In the genomic region with DNA sequence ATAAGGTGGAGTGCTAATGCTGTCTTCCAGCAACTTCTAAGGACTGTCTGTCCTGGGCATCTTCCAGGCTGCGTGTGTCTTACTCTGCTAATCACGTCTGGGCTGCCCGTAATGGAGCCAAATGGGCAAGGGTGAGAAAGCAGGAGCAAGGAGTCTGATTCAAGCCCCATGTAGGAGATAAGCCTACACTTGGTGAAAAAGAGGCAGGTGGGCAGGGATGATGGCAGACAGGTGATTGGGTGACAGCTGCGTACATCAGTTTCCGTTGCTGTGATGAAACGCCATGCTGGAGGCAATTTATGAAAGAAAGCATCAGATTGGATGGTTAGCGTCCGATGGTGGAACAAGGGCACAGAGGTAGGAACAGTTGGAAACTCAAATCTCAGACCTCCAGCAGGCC, we compare ENCODE assay signal across 24 mouse cellular contexts. TPM values are rescaled to one million over a fixed set of nuclear protein-coding genes. Genes with fewer than 3 reads are reported as not detected.
DNase-seq lines count a peak whose midpoint lies in the region; ATAC-seq and TF ChIP-seq lines count a peak whose summit lies in the region.
"Had no signal": no experiment of that assay in that cellular context is flagged by ENCODE, and none has a peak within 500 bp of the region (broad histone marks: within the 10 kb centered on the region; RNA-seq: fewer than 3 reads in every experiment).

No protein-coding gene starts in this region.

- H3K27ac ChIP-seq in midbrain, embryonic 11.5 days (ENCODE audit: low read depth, low read length), result no peak overlapping the region
- no peak overlapping the region for H3K27ac ChIP-seq in midbrain, postnatal 0 days (ENCODE audit: low read depth, low read length)
- H3K27ac ChIP-seq in liver, embryonic 13.5 days, result peak overlapping the region; percentile 100
- peak overlapping the region; percentile 96 for H3K27ac ChIP-seq in liver, postnatal 0 days (ENCODE audit: low read depth)
- H3K27ac ChIP-seq in hindbrain, postnatal 0 days, result no peak overlapping the region
- H3K27ac ChIP-seq: embryonic facial prominence, embryonic 13.5 days; forebrain, embryonic 10.5 days; heart, adult 2 months; heart, embryonic 15.5 days; hindbrain, embryonic 10.5 days; hindbrain, embryonic 14.5 days had no signal

- H3K4me3 ChIP-seq in erythroblast, embryonic 14.5 days (replicated peaks), result peak overlapping the region; percentile 79
- H3K4me3 ChIP-seq in midbrain, embryonic 11.5 days (ENCODE audit: low read depth, low read length), result no peak overlapping the region
- no peak overlapping the region for H3K4me3 ChIP-seq in midbrain, postnatal 0 days (ENCODE audit: low read depth, low read length)
- H3K4me3 ChIP-seq in liver, embryonic 13.5 days (replicated peaks), result peak overlapping the region; percentile 84
- peak overlapping the region; percentile 61 for H3K4me3 ChIP-seq in liver, postnatal 0 days (ENCODE audit: low read depth, low read length)
- H3K4me3 ChIP-seq in hindbrain, postnatal 0 days (ENCODE audit: low read length), result no peak overlapping the region
- H3K4me3 ChIP-seq: embryonic facial prominence, embryonic 13.5 days; forebrain, embryonic 10.5 days; heart, adult 2 months; heart, embryonic 15.5 days; hindbrain, embryonic 10.5 days had no signal

- H3K4me1 ChIP-seq in erythroblast, embryonic 14.5 days (ENCODE audit: control insufficient read depth), result peaks cover 73% of the 10 kb centered on the region
- no peaks in the 10 kb centered on the region for H3K4me1 ChIP-seq in midbrain, embryonic 11.5 days (ENCODE audit: control insufficient read depth, insufficient read depth, low read length)
- no peaks in the 10 kb centered on the region for H3K4me1 ChIP-seq in midbrain, postnatal 0 days (ENCODE audit: insufficient read depth, low read length)
- peaks cover 71% of the 10 kb centered on the region for H3K4me1 ChIP-seq in liver, embryonic 13.5 days (replicated peaks)
- peaks cover 24% of the 10 kb centered on the region for H3K4me1 ChIP-seq in liver, postnatal 0 days (ENCODE audit: insufficient read depth)
- H3K4me1 ChIP-seq in hindbrain, postnatal 0 days (ENCODE audit: insufficient read depth, low read length), result no peaks in the 10 kb centered on the region

- 93% methylated on average over 8 of the region's 8 CpGs for WGBS in midbrain, embryonic 11.5 days
- WGBS in midbrain, postnatal 0 days, result 92% methylated on average over 8 of the region's 8 CpGs
- WGBS in liver, embryonic 13.5 days (ENCODE audit: insufficient replicate concordance), result 76% methylated on average over 8 of the region's 8 CpGs
- 86% methylated on average over 8 of the region's 8 CpGs for WGBS in liver, postnatal 0 days (ENCODE audit: insufficient replicate concordance)
- 91% methylated on average over 8 of the region's 8 CpGs for WGBS in hindbrain, postnatal 0 days

- DNase-seq in midbrain, embryonic 11.5 days (ENCODE audit: low spot score, missing footprints), result peak; percentile 47
- DNase-seq in midbrain, postnatal 0 days (ENCODE audit: low spot score), result no peak
- no peak for DNase-seq in liver, embryonic 13.5 days
- peak; percentile 13 for DNase-seq in liver, postnatal 0 days
- DNase-seq in adrenal gland, postnatal 25 days, result no peak
- no peak for DNase-seq in hindbrain, postnatal 0 days (ENCODE audit: low spot score)
- DNase-seq: adrenal gland, adult 8-10 months; B cell, adult 2 months; cerebellum, adult 18-20 months; cerebellum, adult 9-11 months; cerebellum, postnatal 36 days; gastrocnemius, postnatal 10 days; heart, adult 2 months; heart, postnatal 14 days had no signal

- no peak for ATAC-seq in erythroblast, adult 5-6 weeks (replicated peaks; ENCODE audit: low FRiP score, poor library complexity, severe bottlenecking)
- ATAC-seq in midbrain, embryonic 11.5 days (ENCODE audit: low FRiP score), result no peak
- ATAC-seq in midbrain, postnatal 0 days (ENCODE audit: low FRiP score), result no peak
- ATAC-seq in liver, embryonic 13.5 days (ENCODE audit: low read depth), result no peak
- ATAC-seq in liver, postnatal 0 days, result no peak
- ATAC-seq in hindbrain, postnatal 0 days, result no peak
- ATAC-seq: CD4-positive, CD25-positive, alpha-beta regulatory T cell, adult 4 months; forebrain, embryonic 14.5 days had no signal

- H3K36me3 ChIP-seq in erythroblast, embryonic 14.5 days (ENCODE audit: control insufficient read depth), result peaks cover 84% of the 10 kb centered on the region
- H3K36me3 ChIP-seq in midbrain, embryonic 11.5 days (ENCODE audit: control insufficient read depth, insufficient read depth, low read length), result no peaks in the 10 kb centered on the region
- no peaks in the 10 kb centered on the region for H3K36me3 ChIP-seq in midbrain, postnatal 0 days (ENCODE audit: insufficient read depth, low read length)
- peaks cover 42% of the 10 kb centered on the region for H3K36me3 ChIP-seq in liver, embryonic 13.5 days
- H3K36me3 ChIP-seq in liver, postnatal 0 days (replicated peaks; ENCODE audit: insufficient read depth, low read length), result peaks cover 9% of the 10 kb centered on the region; the same call in 1 of the 2 replicates
- H3K36me3 ChIP-seq in hindbrain, postnatal 0 days (ENCODE audit: insufficient read depth, low read length), result no peaks in the 10 kb centered on the region
- H3K36me3 ChIP-seq: embryonic facial prominence, embryonic 13.5 days; forebrain, embryonic 10.5 days; heart, embryonic 15.5 days; hindbrain, embryonic 10.5 days had no signal

- no peak for TF ChIP-seq CTCF in midbrain, postnatal 0 days (IDR thresholded peaks at IDR 0.05)
- TF ChIP-seq CTCF in liver, postnatal 0 days (IDR thresholded peaks at IDR 0.05; ENCODE audit: low read depth), result no peak
- no peak for TF ChIP-seq CTCF in hindbrain, postnatal 0 days (IDR thresholded peaks at IDR 0.05; ENCODE audit: low read depth)

- H3K27me3 ChIP-seq in erythroblast, embryonic 14.5 days (ENCODE audit: control insufficient read depth), result no peaks in the 10 kb centered on the region; the same call in 1 of the 2 replicates
- H3K27me3 ChIP-seq in midbrain, embryonic 11.5 days (ENCODE audit: control insufficient read depth, insufficient read depth, low read length), result peaks cover 11% of the 10 kb centered on the region
- H3K27me3 ChIP-seq in midbrain, postnatal 0 days (ENCODE audit: insufficient read depth, low read length), result peaks cover 8% of the 10 kb centered on the region; the same call in 1 of the 2 replicates
- H3K27me3 ChIP-seq in liver, embryonic 13.5 days, result 0 out of 2 replicates have a peak, but pooled peaks cover 4% of the 10 kb centered on the region
- peaks cover 4% of the 10 kb centered on the region for H3K27me3 ChIP-seq in liver, postnatal 0 days (ENCODE audit: insufficient read depth, low read length)
- H3K27me3 ChIP-seq in hindbrain, postnatal 0 days (ENCODE audit: insufficient read depth, low read length), result peaks cover 6% of the 10 kb centered on the region; the same call in 1 of the 2 replicates

- H3K9me3 ChIP-seq in erythroblast, embryonic 14.5 days (ENCODE audit: control insufficient read depth, low read length), result no peaks in the 10 kb centered on the region
- no peaks in the 10 kb centered on the region for H3K9me3 ChIP-seq in midbrain, embryonic 11.5 days (ENCODE audit: control insufficient read depth, low read length)
- no peaks in the 10 kb centered on the region for H3K9me3 ChIP-seq in midbrain, postnatal 0 days (ENCODE audit: low read length)
- H3K9me3 ChIP-seq in liver, embryonic 13.5 days (replicated peaks), result no peaks in the 10 kb centered on the region
- H3K9me3 ChIP-seq in liver, postnatal 0 days (ENCODE audit: low read length), result no peaks in the 10 kb centered on the region
- H3K9me3 ChIP-seq in hindbrain, postnatal 0 days (ENCODE audit: low read length), result no peaks in the 10 kb centered on the region
- H3K9me3 ChIP-seq: embryonic facial prominence, embryonic 13.5 days; forebrain, embryonic 10.5 days; G1E; heart, embryonic 15.5 days; hindbrain, embryonic 10.5 days had no signal

- no peak overlapping the region for H3K4me2 ChIP-seq in midbrain, embryonic 11.5 days
- H3K4me2 ChIP-seq in midbrain, postnatal 0 days (ENCODE audit: low read depth, low read length, poor library complexity, severe bottlenecking), result no peak overlapping the region
- H3K4me2 ChIP-seq in liver, embryonic 13.5 days, result peak overlapping the region; percentile 92
- peak overlapping the region; percentile 76 for H3K4me2 ChIP-seq in liver, postnatal 0 days (ENCODE audit: low read depth, low read length)
- no peak overlapping the region for H3K4me2 ChIP-seq in hindbrain, postnatal 0 days (ENCODE audit: low read depth, low read length)
- H3K4me2 ChIP-seq: embryonic facial prominence, embryonic 13.5 days; heart, embryonic 15.5 days; hindbrain, embryonic 14.5 days had no signal

- H3K9ac ChIP-seq in midbrain, embryonic 11.5 days (ENCODE audit: low read length), result no peak overlapping the region
- no peak overlapping the region for H3K9ac ChIP-seq in midbrain, postnatal 0 days (replicated peaks; ENCODE audit: low read length, poor library complexity, severe bottlenecking)
- peak overlapping the region; percentile 98 for H3K9ac ChIP-seq in liver, embryonic 13.5 days
- 0 out of 2 replicates have a peak overlapping the region, but pooled peaks have one; percentile 26 for H3K9ac ChIP-seq in liver, postnatal 0 days (replicated peaks)
- no peak overlapping the region for H3K9ac ChIP-seq in hindbrain, postnatal 0 days (replicated peaks; ENCODE audit: low read length)
- H3K9ac ChIP-seq: embryonic facial prominence, embryonic 13.5 days; heart, embryonic 15.5 days; hindbrain, embryonic 14.5 days had no signal

- TF ChIP-seq EP300 in liver, postnatal 0 days (IDR thresholded peaks at IDR 0.05; ENCODE audit: low read depth), result no peak

RNA-seq across cellular contexts. Expression of gene Rhd, which starts 2.9 kb away (rescaled TPM):
- polyA plus RNA-seq in erythroblast, embryonic 14.5 days (2012), result 54.9 and 73.6 TPM in 2 replicates
- 408 and 436 TPM in 2 replicates for total RNA-seq in erythroblast, adult 5-6 weeks (2015; ENCODE audit: low replicate concordance)
- total RNA-seq in erythroblast, adult 5-6 weeks (2017; ENCODE audit: low replicate concordance), result 820 and 839 TPM in 2 replicates
- polyA plus RNA-seq in midbrain, embryonic 11.5 days (2014; fragmentation: Nextera tagmentation; extraction: Ambion mirVana), result 19.2 and 21.3 TPM in 2 replicates
- total RNA-seq in midbrain, postnatal 0 days (2014; rRNA removed), result 1.4 and 1.5 TPM in 2 replicates
- polyA plus RNA-seq in midbrain, postnatal 0 days (2015; fragmentation: Nextera tagmentation; extraction: Ambion mirVana), result 0.98 and 1.5 TPM in 2 replicates
- polyA plus RNA-seq in liver, embryonic 13.5 days (2015; fragmentation: Nextera tagmentation; extraction: Ambion mirVana), result 545 and 561 TPM in 2 replicates
- polyA plus RNA-seq in liver, postnatal 0 days (2015; fragmentation: Nextera tagmentation; extraction: Ambion mirVana), result 207 and 214 TPM in 2 replicates
- 0.33 TPM in 1 of 2 replicates, not detected in the other for total RNA-seq in adrenal gland, postnatal 25 days (2021)
- total RNA-seq in hindbrain, postnatal 0 days (2014; rRNA removed), result 0.29 and 2.1 TPM in 2 replicates
- 1.1 TPM in 2 replicates for polyA plus RNA-seq in hindbrain, postnatal 0 days (2015; fragmentation: Nextera tagmentation; extraction: Ambion mirVana)

RNA-seq across cellular contexts. Expression of gene Maco1, which starts 14.1 kb away (rescaled TPM):
- 1.4 and 1.5 TPM in 2 replicates for polyA plus RNA-seq in erythroblast, embryonic 14.5 days (2012)
- 13.0 and 19.4 TPM in 2 replicates for total RNA-seq in erythroblast, adult 5-6 weeks (2015; ENCODE audit: low replicate concordance)
- 36.0 and 39.9 TPM in 2 replicates for total RNA-seq in erythroblast, adult 5-6 weeks (2017; ENCODE audit: low replicate concordance)
- polyA plus RNA-seq in midbrain, embryonic 11.5 days (2014; fragmentation: Nextera tagmentation; extraction: Ambion mirVana), result 45.6 and 51.7 TPM in 2 replicates
- 62.8 and 82.4 TPM in 2 replicates for total RNA-seq in midbrain, postnatal 0 days (2014; rRNA removed)
- 69.1 and 79.1 TPM in 2 replicates for polyA plus RNA-seq in midbrain, postnatal 0 days (2015; fragmentation: Nextera tagmentation; extraction: Ambion mirVana)
- 19.0 and 23.3 TPM in 2 replicates for polyA plus RNA-seq in liver, embryonic 13.5 days (2015; fragmentation: Nextera tagmentation; extraction: Ambion mirVana)
- polyA plus RNA-seq in liver, postnatal 0 days (2015; fragmentation: Nextera tagmentation; extraction: Ambion mirVana), result 13.6 and 14.6 TPM in 2 replicates
- total RNA-seq in adrenal gland, postnatal 25 days (2021), result 39.2 and 40.0 TPM in 2 replicates
- 43.6 and 45.5 TPM in 2 replicates for total RNA-seq in hindbrain, postnatal 0 days (2014; rRNA removed)
- polyA plus RNA-seq in hindbrain, postnatal 0 days (2015; fragmentation: Nextera tagmentation; extraction: Ambion mirVana), result 68.9 and 70.3 TPM in 2 replicates

RNA-seq across cellular contexts. Expression of gene Tmem50a, which starts 47.6 kb away (rescaled TPM):
- 1.0 and 1.2 TPM in 2 replicates for polyA plus RNA-seq in erythroblast, embryonic 14.5 days (2012)
- total RNA-seq in erythroblast, adult 5-6 weeks (2015; ENCODE audit: low replicate concordance), result 150 and 151 TPM in 2 replicates
- total RNA-seq in erythroblast, adult 5-6 weeks (2017; ENCODE audit: low replicate concordance), result 200 and 208 TPM in 2 replicates
- 156 TPM in 2 replicates for polyA plus RNA-seq in midbrain, embryonic 11.5 days (2014; fragmentation: Nextera tagmentation; extraction: Ambion mirVana)
- 165 and 206 TPM in 2 replicates for total RNA-seq in midbrain, postnatal 0 days (2014; rRNA removed)
- polyA plus RNA-seq in midbrain, postnatal 0 days (2015; fragmentation: Nextera tagmentation; extraction: Ambion mirVana), result 251 and 262 TPM in 2 replicates
- 83.1 and 92.7 TPM in 2 replicates for polyA plus RNA-seq in liver, embryonic 13.5 days (2015; fragmentation: Nextera tagmentation; extraction: Ambion mirVana)
- 87.6 and 88.5 TPM in 2 replicates for polyA plus RNA-seq in liver, postnatal 0 days (2015; fragmentation: Nextera tagmentation; extraction: Ambion mirVana)
- 337 and 444 TPM in 2 replicates for total RNA-seq in adrenal gland, postnatal 25 days (2021)
- total RNA-seq in hindbrain, postnatal 0 days (2014; rRNA removed), result 149 and 166 TPM in 2 replicates
- polyA plus RNA-seq in hindbrain, postnatal 0 days (2015; fragmentation: Nextera tagmentation; extraction: Ambion mirVana), result 231 and 239 TPM in 2 replicates

RNA-seq across cellular contexts. Expression of gene Rsrp1, which starts 56.2 kb away (rescaled TPM):
- 62.6 and 71.3 TPM in 2 replicates for polyA plus RNA-seq in erythroblast, embryonic 14.5 days (2012)
- 2,585 and 2,588 TPM in 2 replicates for total RNA-seq in erythroblast, adult 5-6 weeks (2015; ENCODE audit: low replicate concordance)
- 1,104 and 1,368 TPM in 2 replicates for total RNA-seq in erythroblast, adult 5-6 weeks (2017; ENCODE audit: low replicate concordance)
- 352 and 403 TPM in 2 replicates for polyA plus RNA-seq in midbrain, embryonic 11.5 days (2014; fragmentation: Nextera tagmentation; extraction: Ambion mirVana)
- total RNA-seq in midbrain, postnatal 0 days (2014; rRNA removed), result 109 and 115 TPM in 2 replicates
- 319 and 323 TPM in 2 replicates for polyA plus RNA-seq in midbrain, postnatal 0 days (2015; fragmentation: Nextera tagmentation; extraction: Ambion mirVana)
- polyA plus RNA-seq in liver, embryonic 13.5 days (2015; fragmentation: Nextera tagmentation; extraction: Ambion mirVana), result 232 and 286 TPM in 2 replicates
- polyA plus RNA-seq in liver, postnatal 0 days (2015; fragmentation: Nextera tagmentation; extraction: Ambion mirVana), result 185 and 225 TPM in 2 replicates
- total RNA-seq in adrenal gland, postnatal 25 days (2021), result 603 and 640 TPM in 2 replicates
- total RNA-seq in hindbrain, postnatal 0 days (2014; rRNA removed), result 70.0 and 112 TPM in 2 replicates
- 256 and 295 TPM in 2 replicates for polyA plus RNA-seq in hindbrain, postnatal 0 days (2015; fragmentation: Nextera tagmentation; extraction: Ambion mirVana)

Comparison
In these comparisons a context has a peak if more than half of its experiments do, and no peak if none do; other contexts are left out.
1. DNase-seq: peak in midbrain, embryonic 11.5 days (single experiment) and liver, postnatal 0 days (single experiment); none in midbrain, postnatal 0 days (single experiment), liver, embryonic 13.5 days (single experiment), adrenal gland, postnatal 25 days (single experiment) and hindbrain, postnatal 0 days (single experiment).
2. H3K4me3 ChIP-seq: peak in erythroblast, embryonic 14.5 days (single experiment), liver, embryonic 13.5 days (single experiment) and liver, postnatal 0 days (single experiment); none in midbrain, embryonic 11.5 days (single experiment), midbrain, postnatal 0 days (single experiment) and hindbrain, postnatal 0 days (single experiment).
3. H3K27ac ChIP-seq: peak in liver, embryonic 13.5 days (single experiment) and liver, postnatal 0 days (single experiment); none in midbrain, embryonic 11.5 days (single experiment), midbrain, postnatal 0 days (single experiment) and hindbrain, postnatal 0 days (single experiment).
4. H3K4me2 ChIP-seq: peak in liver, embryonic 13.5 days (single experiment) and liver, postnatal 0 days (single experiment); none in midbrain, embryonic 11.5 days (single experiment), midbrain, postnatal 0 days (single experiment) and hindbrain, postnatal 0 days (single experiment).
5. H3K9ac ChIP-seq: peak in liver, embryonic 13.5 days (single experiment) and liver, postnatal 0 days (single experiment); none in midbrain, embryonic 11.5 days (single experiment), midbrain, postnatal 0 days (single experiment) and hindbrain, postnatal 0 days (single experiment).
6. RNA of gene Tmem50a, which starts 47.6 kb away (polyA plus RNA-seq): 251 to 262 TPM in midbrain, postnatal 0 days, 231 to 239 TPM in hindbrain, postnatal 0 days, 156 TPM in midbrain, embryonic 11.5 days, 87.6 to 88.5 TPM in liver, postnatal 0 days and 83.1 to 92.7 TPM in liver, embryonic 13.5 days; 1.0 to 1.2 TPM in erythroblast, embryonic 14.5 days; every median in the first group is over 10 times any median in the second.